Mouse (Mus musculus) ZHBTc4 (cell line): ENCODE results near the gene Eid3.

Experiments used
- DNase-seq: peaks from one replicate; pipeline ENCODE4 v3.0.0-alpha.2; 2011; ENCODE audit warnings: low read depth, low spot score

Gene Eid3

GRCm38 (mm10) chr10:82866356-82866755 lies at the start of gene Eid3:
Gene Eid3 (plus strand): TSS chr10:82866626.
- DNase-seq = peak; percentile 92

- no peak for DNase-seq
Observed at GRCm38 (mm10) chr10:82817514-82817913, 48.9 kb upstream of the Eid3 start.

GRCm38 (mm10) chr10:82817936-82818335 lies 48.5 kb upstream of the Eid3 start:
- no peak for DNase-seq

GRCm38 (mm10) chr10:82818661-82819060 lies 47.8 kb upstream of the Eid3 start:
- DNase-seq = no peak

- DNase-seq = no peak
Observed at GRCm38 (mm10) chr10:82823108-82823778, 43.2 kb upstream of the Eid3 start.

- no peak for DNase-seq
Observed at GRCm38 (mm10) chr10:82823779-82824177, 42.6 kb upstream of the Eid3 start.

- no peak for DNase-seq
Observed at GRCm38 (mm10) chr10:82824541-82824940, 41.9 kb upstream of the Eid3 start.

- DNase-seq = no peak
Observed at GRCm38 (mm10) chr10:82826516-82826915, 39.9 kb upstream of the Eid3 start.

- DNase-seq = no peak
Observed at GRCm38 (mm10) chr10:82833926-82834325, 32.5 kb upstream of the Eid3 start, which contains the start of gene Txnrd1. Gene Txnrd1 (plus strand): TSS chr10:82833951.

GRCm38 (mm10) chr10:82835898-82836297 lies 30.5 kb upstream of the Eid3 start:
- no peak for DNase-seq

- no peak for DNase-seq
Observed at GRCm38 (mm10) chr10:82838390-82838789, 28.0 kb upstream of the Eid3 start.

- no peak for DNase-seq
Observed at GRCm38 (mm10) chr10:82844090-82844489, 22.3 kb upstream of the Eid3 start.

- DNase-seq = no peak
Observed at GRCm38 (mm10) chr10:82844731-82845130, 21.7 kb upstream of the Eid3 start.

GRCm38 (mm10) chr10:82847821-82848459 lies 18.5 kb upstream of the Eid3 start:
- no peak for DNase-seq

GRCm38 (mm10) chr10:82849686-82850353 lies 16.6 kb upstream of the Eid3 start:
- no peak for DNase-seq

- no peak for DNase-seq
Observed at GRCm38 (mm10) chr10:82850354-82850752, 16.1 kb upstream of the Eid3 start.

- DNase-seq = no peak
Observed at GRCm38 (mm10) chr10:82851751-82852150, 14.7 kb upstream of the Eid3 start.

- DNase-seq = peak; percentile 50
Observed at GRCm38 (mm10) chr10:82858032-82858680, 8.3 kb upstream of the Eid3 start.

- DNase-seq = peak; percentile 98
Observed at GRCm38 (mm10) chr10:82858691-82859532, 7.5 kb upstream of the Eid3 start.

- peak; percentile 82 for DNase-seq
Observed at GRCm38 (mm10) chr10:82859533-82859915, 6.9 kb upstream of the Eid3 start.

GRCm38 (mm10) chr10:82860181-82860928 lies 6.1 kb upstream of the Eid3 start:
- peak; percentile 81 for DNase-seq
